Mouse (Mus musculus): Measurements from ENCODE around the gene Gabrb2. TPM values are rescaled to one million over a fixed set of nuclear protein-coding genes. Genes with fewer than 3 reads are reported as not detected.

The Gabrb2 gene
- total RNA-seq (2015; ENCODE audit: low replicate concordance) (not detected in 2 replicates), total RNA-seq (2017; ENCODE audit: low replicate concordance) (not detected in 2 replicates)

- no peak for ATAC-seq (replicated peaks; ENCODE audit: low FRiP score, poor library complexity, severe bottlenecking)
These were observed at the start of gene Gabrb2 for GRCm38 (mm10) chr11:42418996-42419782. Gene Gabrb2 (plus strand): TSS chr11:42419757.

GRCm38 (mm10) chr11:42378983-42379382 lies 40.6 kb upstream of the Gabrb2 start:
- no peak for ATAC-seq (replicated peaks; ENCODE audit: low FRiP score, poor library complexity, severe bottlenecking)

- no peak for ATAC-seq (replicated peaks; ENCODE audit: low FRiP score, poor library complexity, severe bottlenecking)
These were observed 33.1 kb upstream of the Gabrb2 start for GRCm38 (mm10) chr11:42386486-42386885.

- ATAC-seq (replicated peaks; ENCODE audit: low FRiP score, poor library complexity, severe bottlenecking): no peak
These were observed 28.8 kb upstream of the Gabrb2 start for GRCm38 (mm10) chr11:42390682-42391290.

GRCm38 (mm10) chr11:42393451-42393850 lies 26.1 kb upstream of the Gabrb2 start:
- ATAC-seq (replicated peaks; ENCODE audit: low FRiP score, poor library complexity, severe bottlenecking): no peak

- ATAC-seq (replicated peaks; ENCODE audit: low FRiP score, poor library complexity, severe bottlenecking): no peak
These were observed 455 bp downstream of the Gabrb2 start for GRCm38 (mm10) chr11:42419791-42420633.

- ATAC-seq (replicated peaks; ENCODE audit: low FRiP score, poor library complexity, severe bottlenecking): no peak
These were observed 1.3 kb downstream of the Gabrb2 start for GRCm38 (mm10) chr11:42420634-42421470.

GRCm38 (mm10) chr11:42423231-42423630 lies 3.7 kb downstream of the Gabrb2 start:
- no peak for ATAC-seq (replicated peaks; ENCODE audit: low FRiP score, poor library complexity, severe bottlenecking)

GRCm38 (mm10) chr11:42431495-42431894 lies 11.9 kb downstream of the Gabrb2 start:
- ATAC-seq (replicated peaks; ENCODE audit: low FRiP score, poor library complexity, severe bottlenecking): no peak

GRCm38 (mm10) chr11:42438978-42439377 lies 19.4 kb downstream of the Gabrb2 start:
- ATAC-seq (replicated peaks; ENCODE audit: low FRiP score, poor library complexity, severe bottlenecking): no peak

- ATAC-seq (replicated peaks; ENCODE audit: low FRiP score, poor library complexity, severe bottlenecking): no peak
These were observed 24.1 kb downstream of the Gabrb2 start for GRCm38 (mm10) chr11:42443641-42444040.

- ATAC-seq (replicated peaks; ENCODE audit: low FRiP score, poor library complexity, severe bottlenecking): no peak
These were observed 29.4 kb downstream of the Gabrb2 start for GRCm38 (mm10) chr11:42448929-42449328.

- ATAC-seq (replicated peaks; ENCODE audit: low FRiP score, poor library complexity, severe bottlenecking): no peak
These were observed 44.6 kb downstream of the Gabrb2 start for GRCm38 (mm10) chr11:42464136-42464535.

- no peak for ATAC-seq (replicated peaks; ENCODE audit: low FRiP score, poor library complexity, severe bottlenecking)
These were observed 48.8 kb downstream of the Gabrb2 start for GRCm38 (mm10) chr11:42468381-42468780.

- ATAC-seq (replicated peaks; ENCODE audit: low FRiP score, poor library complexity, severe bottlenecking): no peak
These were observed 55.0 kb downstream of the Gabrb2 start for GRCm38 (mm10) chr11:42474523-42474922.

- no peak for ATAC-seq (replicated peaks; ENCODE audit: low FRiP score, poor library complexity, severe bottlenecking)
These were observed 68.1 kb downstream of the Gabrb2 start for GRCm38 (mm10) chr11:42487625-42488024.

GRCm38 (mm10) chr11:42501166-42501565 lies 81.6 kb downstream of the Gabrb2 start:
- no peak for ATAC-seq (replicated peaks; ENCODE audit: low FRiP score, poor library complexity, severe bottlenecking)

- no peak for ATAC-seq (replicated peaks; ENCODE audit: low FRiP score, poor library complexity, severe bottlenecking)
These were observed 85.9 kb downstream of the Gabrb2 start for GRCm38 (mm10) chr11:42505436-42505835.

- ATAC-seq (replicated peaks; ENCODE audit: low FRiP score, poor library complexity, severe bottlenecking): no peak
These were observed 86.4 kb downstream of the Gabrb2 start for GRCm38 (mm10) chr11:42505911-42506310.
